Mouse (Mus musculus): ENCODE data around the gene Ctss. TPM values are rescaled to one million over a fixed set of nuclear protein-coding genes. Genes with fewer than 3 reads are reported as not detected.

The Ctss gene
- polyA plus RNA-seq (2012; rRNA removed), result 1.6 and 1.7 TPM in 2 replicates

GRCm38 (mm10) chr3:95526622-95527211 lies at the start of gene Ctss:
Ctss (plus strand) TSS chr3:95526786.
- no peaks in the 10 kb centered on the region for H3K36me3 ChIP-seq (ENCODE audit: control insufficient read depth, insufficient read depth, low read length)
- no peaks in the 10 kb centered on the region for H3K4me1 ChIP-seq (ENCODE audit: control insufficient read depth, insufficient read depth, low read length)
- TF ChIP-seq POLR2A (IDR thresholded peaks at IDR 0.05; ENCODE audit: control insufficient read depth, low read depth, low read length) (no peak), CTCF (IDR thresholded peaks at IDR 0.05; ENCODE audit: control insufficient read depth, insufficient read depth, insufficient replicate concordance, low read depth, low read length) (no peak)
- H3K4me3 ChIP-seq (ENCODE audit: control insufficient read depth, low read depth, low read length), result no peak within 1 kb of the TSS
- H3K27ac ChIP-seq (ENCODE audit: control insufficient read depth, insufficient read depth, low read depth, low read length), result no peak within 1 kb of the TSS
- H3K27me3 ChIP-seq (ENCODE audit: control insufficient read depth, insufficient read depth, low read length), result no peaks in the 10 kb centered on the region

GRCm38 (mm10) chr3:95478966-95479365 lies 47.6 kb upstream of the Ctss start:
- H3K27ac ChIP-seq (ENCODE audit: control insufficient read depth, insufficient read depth, low read depth, low read length), result no peak overlapping the region
- H3K36me3 ChIP-seq (ENCODE audit: control insufficient read depth, insufficient read depth, low read length), result no peaks in the 10 kb centered on the region

GRCm38 (mm10) chr3:95486421-95486820 lies 40.2 kb upstream of the Ctss start:
- Histone ChIP-seq H3K4me1 (ENCODE audit: control insufficient read depth, insufficient read depth, low read length) (no peaks in the 10 kb centered on the region), H3K27me3 (ENCODE audit: control insufficient read depth, insufficient read depth, low read length) (no peaks in the 10 kb centered on the region), H3K27ac (ENCODE audit: control insufficient read depth, insufficient read depth, low read depth, low read length) (no peak overlapping the region), H3K4me3 (ENCODE audit: control insufficient read depth, low read depth, low read length) (no peak overlapping the region), H3K36me3 (ENCODE audit: control insufficient read depth, insufficient read depth, low read length) (no peaks in the 10 kb centered on the region)
- no peak for TF ChIP-seq POLR2A (IDR thresholded peaks at IDR 0.05; ENCODE audit: control insufficient read depth, low read depth, low read length)
- no peak for TF ChIP-seq CTCF (IDR thresholded peaks at IDR 0.05; ENCODE audit: control insufficient read depth, insufficient read depth, insufficient replicate concordance, low read depth, low read length)

More at GRCm38 (mm10) chr3:95478966-95479365, 47.6 kb upstream of the Ctss start:
- TF ChIP-seq POLR2A (IDR thresholded peaks at IDR 0.05; ENCODE audit: control insufficient read depth, low read depth, low read length) (no peak), CTCF (IDR thresholded peaks at IDR 0.05; ENCODE audit: control insufficient read depth, insufficient read depth, insufficient replicate concordance, low read depth, low read length) (no peak)
- no peak overlapping the region for H3K4me3 ChIP-seq (ENCODE audit: control insufficient read depth, low read depth, low read length)
- no peaks in the 10 kb centered on the region for H3K4me1 ChIP-seq (ENCODE audit: control insufficient read depth, insufficient read depth, low read length)
- H3K27me3 ChIP-seq (ENCODE audit: control insufficient read depth, insufficient read depth, low read length), result no peaks in the 10 kb centered on the region

DNA sequence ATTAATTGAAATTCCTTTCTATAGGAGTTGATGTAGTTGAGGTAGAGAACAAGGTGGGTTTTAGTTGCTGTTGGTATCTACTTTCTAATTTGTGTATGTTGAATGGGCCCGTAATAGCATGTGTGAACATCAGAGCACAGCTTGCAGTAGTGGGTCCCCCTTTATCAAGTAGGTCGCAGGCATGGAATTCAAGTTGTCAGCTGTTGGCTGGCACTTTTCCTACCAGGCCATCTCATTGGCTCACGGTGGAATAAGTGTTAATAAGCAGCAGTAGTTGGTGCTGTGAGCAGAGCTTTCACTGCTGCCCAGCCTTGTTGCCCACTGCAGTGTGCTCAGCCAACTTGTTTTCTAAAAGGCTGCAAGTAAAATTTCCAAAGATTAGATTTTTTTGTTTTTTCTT lies 37.9 kb upstream of the Ctss start:
- Histone ChIP-seq H3K36me3 (ENCODE audit: control insufficient read depth, insufficient read depth, low read length) (no peaks in the 10 kb centered on the region), H3K27ac (ENCODE audit: control insufficient read depth, insufficient read depth, low read depth, low read length) (no peak overlapping the region), H3K27me3 (ENCODE audit: control insufficient read depth, insufficient read depth, low read length) (no peaks in the 10 kb centered on the region), H3K4me1 (ENCODE audit: control insufficient read depth, insufficient read depth, low read length) (no peaks in the 10 kb centered on the region), H3K4me3 (ENCODE audit: control insufficient read depth, low read depth, low read length) (no peak overlapping the region)
- TF ChIP-seq CTCF (IDR thresholded peaks at IDR 0.05; ENCODE audit: control insufficient read depth, insufficient read depth, insufficient replicate concordance, low read depth, low read length) (no peak), POLR2A (IDR thresholded peaks at IDR 0.05; ENCODE audit: control insufficient read depth, low read depth, low read length) (no peak)

GRCm38 (mm10) chr3:95490238-95490637 lies 36.3 kb upstream of the Ctss start:
- H3K4me3 ChIP-seq (ENCODE audit: control insufficient read depth, low read depth, low read length), result no peak overlapping the region
- TF ChIP-seq CTCF (IDR thresholded peaks at IDR 0.05; ENCODE audit: control insufficient read depth, insufficient read depth, insufficient replicate concordance, low read depth, low read length), result no peak
- no peak for TF ChIP-seq POLR2A (IDR thresholded peaks at IDR 0.05; ENCODE audit: control insufficient read depth, low read depth, low read length)
- H3K27ac ChIP-seq (ENCODE audit: control insufficient read depth, insufficient read depth, low read depth, low read length), result no peak overlapping the region
- no peaks in the 10 kb centered on the region for H3K27me3 ChIP-seq (ENCODE audit: control insufficient read depth, insufficient read depth, low read length)
- no peaks in the 10 kb centered on the region; the same call in 1 of the 2 replicates for H3K36me3 ChIP-seq (ENCODE audit: control insufficient read depth, insufficient read depth, low read length)
- no peaks in the 10 kb centered on the region for H3K4me1 ChIP-seq (ENCODE audit: control insufficient read depth, insufficient read depth, low read length)

DNA sequence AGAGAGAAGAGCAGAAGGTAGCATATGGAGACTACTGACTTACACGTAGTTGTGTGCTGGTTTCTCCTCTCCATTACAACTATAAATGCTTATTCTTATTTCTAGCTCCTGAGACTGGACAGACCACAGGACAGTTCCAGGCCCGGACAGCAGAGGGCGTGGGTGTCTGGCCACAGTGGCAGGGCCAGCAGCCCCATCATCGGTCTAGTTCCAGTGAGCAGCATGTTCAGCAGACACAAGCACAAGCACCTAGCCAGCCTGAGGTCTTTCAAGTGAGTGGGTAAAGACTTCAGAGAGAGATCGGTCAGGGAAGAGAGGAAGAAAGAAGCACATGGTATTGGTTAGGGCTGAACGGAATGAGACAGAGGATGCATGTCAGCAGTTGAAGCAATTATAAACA lies 32.2 kb upstream of the Ctss start:
- peak; percentile 54; the same call in 1 of the 2 replicates for TF ChIP-seq CTCF (IDR thresholded peaks at IDR 0.05; ENCODE audit: control insufficient read depth, insufficient read depth, insufficient replicate concordance, low read depth, low read length)
- no peak for TF ChIP-seq POLR2A (IDR thresholded peaks at IDR 0.05; ENCODE audit: control insufficient read depth, low read depth, low read length)
- H3K4me1 ChIP-seq (ENCODE audit: control insufficient read depth, insufficient read depth, low read length), result no peaks in the 10 kb centered on the region
- H3K36me3 ChIP-seq (ENCODE audit: control insufficient read depth, insufficient read depth, low read length), result no peaks in the 10 kb centered on the region; the same call in 1 of the 2 replicates
- no peaks in the 10 kb centered on the region for H3K27me3 ChIP-seq (ENCODE audit: control insufficient read depth, insufficient read depth, low read length)
- H3K27ac ChIP-seq (ENCODE audit: control insufficient read depth, insufficient read depth, low read depth, low read length), result no peak overlapping the region
- H3K4me3 ChIP-seq (ENCODE audit: control insufficient read depth, low read depth, low read length), result no peak overlapping the region

- no peaks in the 10 kb centered on the region for H3K4me1 ChIP-seq (ENCODE audit: control insufficient read depth, insufficient read depth, low read length)
- TF ChIP-seq CTCF (IDR thresholded peaks at IDR 0.05; ENCODE audit: control insufficient read depth, insufficient read depth, insufficient replicate concordance, low read depth, low read length) (no peak), POLR2A (IDR thresholded peaks at IDR 0.05; ENCODE audit: control insufficient read depth, low read depth, low read length) (no peak)
- no peak overlapping the region for H3K27ac ChIP-seq (ENCODE audit: control insufficient read depth, insufficient read depth, low read depth, low read length)
- no peak overlapping the region for H3K4me3 ChIP-seq (ENCODE audit: control insufficient read depth, low read depth, low read length)
- no peaks in the 10 kb centered on the region; the same call in 1 of the 2 replicates for H3K36me3 ChIP-seq (ENCODE audit: control insufficient read depth, insufficient read depth, low read length)
- H3K27me3 ChIP-seq (ENCODE audit: control insufficient read depth, insufficient read depth, low read length), result no peaks in the 10 kb centered on the region
Measured at GRCm38 (mm10) chr3:95498229-95498628, 28.4 kb upstream of the Ctss start.
